ENCODE assay signal across 17 mouse cellular contexts in the genomic region with DNA sequence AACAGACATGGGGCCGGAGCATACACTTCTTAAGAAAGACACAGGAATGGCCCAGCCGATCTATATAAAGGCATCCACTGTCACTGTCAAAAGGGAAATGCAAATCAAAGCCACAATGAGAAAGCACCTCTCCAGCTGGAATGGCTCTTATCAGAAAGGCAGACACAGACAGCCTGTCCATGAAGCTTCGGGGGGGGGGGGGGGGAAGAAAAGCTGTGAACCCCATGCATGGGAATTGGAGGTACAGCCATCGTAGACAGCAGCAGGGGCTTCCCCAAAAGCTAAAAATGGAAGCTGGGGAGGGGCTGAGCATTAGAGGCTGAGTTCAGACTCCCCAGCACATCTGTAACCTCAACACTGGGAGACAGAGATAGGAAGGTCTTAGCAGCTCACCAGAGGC.
"Had no signal": no experiment of that assay in that cellular context is flagged by ENCODE, and none has a peak within 500 bp of the region (broad histone marks: within the 10 kb centered on the region; RNA-seq: fewer than 3 reads in every experiment).

No protein-coding gene starts in this region.

- H3K4me1 ChIP-seq: neural tube, embryonic 13.5 days; stomach, embryonic 15.5 days had no signal

- H3K4me2 ChIP-seq: kidney, embryonic 15.5 days; limb, embryonic 13.5 days; midbrain, embryonic 11.5 days; neural tube, embryonic 13.5 days; stomach, embryonic 15.5 days had no signal

- H3K36me3 ChIP-seq: kidney, embryonic 15.5 days; limb, embryonic 13.5 days; neural tube, embryonic 13.5 days; stomach, embryonic 15.5 days had no signal

- DNase-seq: kidney, postnatal 14 days; layer of hippocampus, postnatal 36 days; lung, adult 18-20 months; lung, postnatal 36 days; retina, postnatal 1 day; right cerebral cortex, postnatal 4 days; spleen, adult 18-20 months; thymus, adult 2 months; thymus, postnatal 25 days had no signal

- ATAC-seq: lung, postnatal 0 days; midbrain, embryonic 16.5 days had no signal

- H3K27me3 ChIP-seq: kidney, embryonic 15.5 days; limb, embryonic 13.5 days; neural tube, embryonic 13.5 days; stomach, embryonic 15.5 days had no signal

- H3K4me3 ChIP-seq: kidney, embryonic 15.5 days; limb, embryonic 13.5 days; neural tube, embryonic 13.5 days; stomach, embryonic 15.5 days had no signal

- H3K9me3 ChIP-seq: kidney, embryonic 15.5 days; limb, embryonic 13.5 days; neural tube, embryonic 13.5 days; stomach, embryonic 15.5 days had no signal

- H3K27ac ChIP-seq: kidney, embryonic 15.5 days; limb, embryonic 13.5 days; liver, embryonic 14.5 days; neural tube, embryonic 13.5 days; stomach, embryonic 15.5 days had no signal

- H3K9ac ChIP-seq: kidney, embryonic 15.5 days; limb, embryonic 13.5 days; liver, embryonic 14.5 days; neural tube, embryonic 13.5 days; stomach, embryonic 15.5 days had no signal
